Mouse (Mus musculus) fibroblast of lung, adult 2 months (primary cell): ENCODE data around the gene Rpgrip1.
A peak's percentile ranks its signal among the peaks of the same experiment; 100 is the strongest.

Source experiments
- DNase-seq: peaks from one replicate; pipeline ENCODE4 v3.0.0-alpha.2; 2011; ENCODE audit warnings: low read depth

Gene Rpgrip1

GRCm38 (mm10) chr14:52197156-52197878 lies 86.8 kb downstream of the Rpgrip1 start, which contains the start of gene Supt16:
Gene Supt16 (minus strand): TSS chr14:52197416.
- peak; percentile 56 for DNase-seq

DNA sequence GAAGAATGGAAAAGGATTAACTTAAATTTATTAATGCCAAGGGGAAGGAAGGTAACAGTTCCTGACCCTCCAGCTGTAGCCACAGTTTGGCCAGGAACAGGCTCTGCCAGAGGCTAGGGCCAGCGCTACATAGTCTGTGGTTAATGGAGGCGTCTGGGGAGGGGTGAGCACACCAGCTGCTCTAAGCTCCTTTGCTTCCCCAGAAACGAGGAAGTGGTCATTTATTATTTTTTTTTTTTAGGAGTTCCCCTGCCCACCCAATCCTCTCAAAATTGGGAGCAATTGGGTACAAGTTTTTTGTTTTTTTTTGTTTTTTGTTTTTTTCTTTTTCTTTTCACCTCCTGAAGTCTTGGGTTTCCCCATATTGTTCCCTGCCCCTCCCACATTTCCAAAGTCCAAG lies 87.6 kb downstream of the Rpgrip1 start:
- no peak for DNase-seq

- no peak for DNase-seq
These were observed 88.9 kb downstream of the Rpgrip1 start for GRCm38 (mm10) chr14:52199412-52199811.
